Mouse (Mus musculus): ENCODE measurements around the gene Dcaf11. TPM values are rescaled to one million over a fixed set of nuclear protein-coding genes. Genes with fewer than 3 reads are reported as not detected.

Gene Dcaf11
- total RNA-seq, 2 experiments from 2014 or later, result 147 to 152 TPM

GRCm38 (mm10) chr14:55554635-55555034 lies 5.2 kb upstream of the Dcaf11 start:
- DNase-seq, result no peak

GRCm38 (mm10) chr14:55555788-55556187 lies 4.0 kb upstream of the Dcaf11 start:
- DNase-seq, result no peak

GRCm38 (mm10) chr14:55557003-55557402 lies 2.8 kb upstream of the Dcaf11 start:
- DNase-seq, result peak; percentile 87 to 92

GRCm38 (mm10) chr14:55557587-55557986 lies 2.2 kb upstream of the Dcaf11 start:
- DNase-seq, result no peak

GRCm38 (mm10) chr14:55558740-55559448 lies 912 bp upstream of the Dcaf11 start:
- DNase-seq, result no peak

GRCm38 (mm10) chr14:55560202-55561073 lies 632 bp downstream of the Dcaf11 start, which contains the start of gene A730061H03Rik:
A730061H03Rik (minus strand) TSS chr14:55560406.
- DNase-seq, result peak; percentile 99

- DNase-seq, result no peak
Observed at GRCm38 (mm10) chr14:55561860-55562259, 2.1 kb downstream of the Dcaf11 start.

- no peak for DNase-seq
Observed at GRCm38 (mm10) chr14:55563249-55563648, 3.4 kb downstream of the Dcaf11 start.

GRCm38 (mm10) chr14:55565748-55566147 lies 5.9 kb downstream of the Dcaf11 start:
- DNase-seq, result no peak

GRCm38 (mm10) chr14:55567496-55567895 lies 7.7 kb downstream of the Dcaf11 start:
- DNase-seq, result no peak

- DNase-seq, result no peak
Observed at GRCm38 (mm10) chr14:55570588-55570987, 10.8 kb downstream of the Dcaf11 start.

- no peak for DNase-seq
Observed at GRCm38 (mm10) chr14:55571760-55572159, 12.0 kb downstream of the Dcaf11 start.

- peak; percentile 62 to 78 for DNase-seq
Observed at GRCm38 (mm10) chr14:55575302-55575701, 15.5 kb downstream of the Dcaf11 start, which contains the start of gene Fitm1. Fitm1 (plus strand) TSS chr14:55575617.

GRCm38 (mm10) chr14:55575711-55576110 lies 15.9 kb downstream of the Dcaf11 start:
- DNase-seq, result peak; percentile 51 to 55

GRCm38 (mm10) chr14:55576376-55576775 lies 16.6 kb downstream of the Dcaf11 start:
- peak in 1 of 2 experiments; percentile 41 for DNase-seq

- DNase-seq, result peak; percentile 84 to 92
Observed at GRCm38 (mm10) chr14:55577871-55578667, 18.3 kb downstream of the Dcaf11 start, which contains the start of gene Psme1. Psme1 (plus strand) TSS chr14:55578123.

GRCm38 (mm10) chr14:55578668-55579269 lies 19.0 kb downstream of the Dcaf11 start:
- peak in 1 of 2 experiments; percentile 70 for DNase-seq

GRCm38 (mm10) chr14:55579511-55580496 lies 20.0 kb downstream of the Dcaf11 start:
- DNase-seq, result no peak

- no peak for DNase-seq
Observed at GRCm38 (mm10) chr14:55580731-55581130, 20.9 kb downstream of the Dcaf11 start.

GRCm38 (mm10) chr14:55581981-55582681 lies 22.3 kb downstream of the Dcaf11 start:
- DNase-seq, result no peak

Data from heart, adult 18-20 months (tissue).